8 mouse cellular contexts compared by ENCODE assay signal in the genomic region with DNA sequence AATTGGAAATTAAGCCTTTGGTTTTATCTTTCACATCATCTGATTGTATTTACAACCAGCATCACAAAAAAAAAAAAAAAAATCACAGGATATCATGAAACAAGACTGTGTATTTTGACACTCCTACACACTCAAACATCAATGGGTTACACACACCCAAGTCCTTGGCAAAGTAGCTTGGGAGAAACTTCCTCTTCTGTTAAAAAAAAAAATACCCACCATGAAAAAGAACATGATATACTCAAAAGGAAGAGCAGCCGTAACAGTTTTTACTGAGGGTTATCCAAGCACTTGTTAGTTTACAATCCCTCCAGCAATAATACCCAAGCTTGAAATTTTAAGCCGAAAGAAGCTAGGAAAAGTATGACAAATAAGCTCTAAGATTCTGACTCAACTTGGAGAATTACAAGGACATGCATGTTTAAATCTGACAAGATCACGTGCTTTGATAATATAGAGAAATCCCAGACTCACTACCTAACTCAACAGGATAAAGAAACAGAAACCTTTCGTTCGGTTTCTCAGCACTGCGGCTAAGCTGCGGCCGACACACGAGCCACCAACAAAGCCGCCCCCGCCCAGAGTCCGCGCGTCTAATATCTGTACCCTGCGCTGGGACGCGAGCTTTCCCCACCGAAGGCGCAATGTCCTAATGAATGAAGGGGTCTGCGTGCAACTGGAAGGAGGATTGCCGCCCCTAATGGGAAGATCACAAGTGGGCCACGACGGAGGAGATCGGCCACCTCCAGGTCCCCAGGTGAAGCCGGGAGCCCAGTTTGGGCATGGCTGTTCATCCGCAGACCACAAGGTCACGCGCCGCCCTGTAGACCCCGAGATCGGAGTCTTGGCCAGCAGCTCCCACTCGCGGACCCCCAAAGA. TPM values are rescaled to one million over a fixed set of nuclear protein-coding genes. Genes with fewer than 3 reads are reported as not detected.
A peak's percentile ranks its signal among the peaks of the same experiment; 100 is the strongest.
DNase-seq lines count a peak whose midpoint lies in the region; ATAC-seq lines count a peak whose summit lies in the region.

No protein-coding gene starts in this region.

- peaks cover 27% of the 10 kb centered on the region for H3K4me1 ChIP-seq in kidney, embryonic 14.5 days (ENCODE audit: control insufficient read depth, insufficient read depth, low read length)
- H3K4me1 ChIP-seq in midbrain, embryonic 13.5 days (replicated peaks), result peaks cover 50% of the 10 kb centered on the region

- H3K27ac ChIP-seq in kidney, embryonic 14.5 days (ENCODE audit: low read depth, low read length), result peak overlapping the region; percentile 92
- H3K27ac ChIP-seq in midbrain, embryonic 13.5 days, result peak overlapping the region; percentile 89

- DNase-seq in kidney, adult 9 months, result no peak
- peak; percentile 35 for DNase-seq in ES-CJ7 (ENCODE audit: low read depth, low spot score)
- DNase-seq in embryo, embryonic 11 days, result peak; percentile 63
- DNase-seq in induced T-regulatory cell, adult 2 months (ENCODE audit: low read depth), result peak; percentile 61
- DNase-seq in B cell, adult 2 months, result no peak
- no peak for DNase-seq in thymus, postnatal 10 days (ENCODE audit: low spot score in 2 of 2)

- WGBS in kidney, embryonic 14.5 days, result under 1% methylated on average over 33 of the region's 33 CpGs
- under 1% methylated on average over 33 of the region's 33 CpGs for WGBS in midbrain, embryonic 13.5 days

- ATAC-seq in kidney, embryonic 14.5 days (ENCODE audit: low FRiP score, low TSS enrichment), result no peak
- no peak for ATAC-seq in midbrain, embryonic 13.5 days

- no peaks in the 10 kb centered on the region for H3K27me3 ChIP-seq in kidney, embryonic 14.5 days (ENCODE audit: control insufficient read depth, insufficient read depth, low read length)
- no peaks in the 10 kb centered on the region for H3K27me3 ChIP-seq in midbrain, embryonic 13.5 days

- peak overlapping the region; percentile 89 for H3K4me3 ChIP-seq in kidney, embryonic 14.5 days (ENCODE audit: low read length)
- peak overlapping the region; percentile 94 for H3K4me3 ChIP-seq in midbrain, embryonic 13.5 days (replicated peaks)

- H3K36me3 ChIP-seq in kidney, embryonic 14.5 days (ENCODE audit: control insufficient read depth, insufficient read depth, low read length), result peaks cover 66% of the 10 kb centered on the region
- H3K36me3 ChIP-seq in midbrain, embryonic 13.5 days, result peaks cover 64% of the 10 kb centered on the region

- no peaks in the 10 kb centered on the region for H3K9me3 ChIP-seq in kidney, embryonic 14.5 days (ENCODE audit: control insufficient read depth, low read length)
- H3K9me3 ChIP-seq in midbrain, embryonic 13.5 days, result no peaks in the 10 kb centered on the region

- peak overlapping the region; percentile 91 for H3K9ac ChIP-seq in kidney, embryonic 14.5 days (ENCODE audit: low read depth, low read length)
- H3K9ac ChIP-seq in midbrain, embryonic 13.5 days (replicated peaks), result peak overlapping the region; percentile 87

- H3K4me2 ChIP-seq in kidney, embryonic 14.5 days (replicated peaks; ENCODE audit: low read depth, low read length), result peak overlapping the region; percentile 56
- peak overlapping the region; percentile 90 for H3K4me2 ChIP-seq in midbrain, embryonic 13.5 days (replicated peaks)

RNA-seq across cellular contexts. Expression of a gene that starts 0.7 kb away (rescaled TPM):
- polyA plus RNA-seq in kidney, embryonic 14.5 days (2014; fragmentation: Nextera tagmentation; extraction: Ambion mirVana), result 78.3 and 83.4 TPM in 2 replicates
- 100 and 115 TPM in 2 replicates for polyA plus RNA-seq in midbrain, embryonic 13.5 days (2015; fragmentation: Nextera tagmentation; extraction: Ambion mirVana)

RNA-seq across cellular contexts. Expression of a gene that starts 0.8 kb away (rescaled TPM):
- 846 and 1,191 TPM in 2 replicates for polyA plus RNA-seq in kidney, embryonic 14.5 days (2014; fragmentation: Nextera tagmentation; extraction: Ambion mirVana)
- 519 and 564 TPM in 2 replicates for polyA plus RNA-seq in midbrain, embryonic 13.5 days (2015; fragmentation: Nextera tagmentation; extraction: Ambion mirVana)

RNA-seq across cellular contexts. Expression of a gene that starts 10.4 kb away (rescaled TPM):
- 1.2 and 1.9 TPM in 2 replicates for polyA plus RNA-seq in kidney, embryonic 14.5 days (2014; fragmentation: Nextera tagmentation; extraction: Ambion mirVana)
- polyA plus RNA-seq in midbrain, embryonic 13.5 days (2015; fragmentation: Nextera tagmentation; extraction: Ambion mirVana), result not detected in 2 replicates

RNA-seq across cellular contexts. Expression of a gene that starts 12.8 kb away (rescaled TPM):
- polyA plus RNA-seq in kidney, embryonic 14.5 days (2014; fragmentation: Nextera tagmentation; extraction: Ambion mirVana), result 14.4 and 17.2 TPM in 2 replicates
- polyA plus RNA-seq in midbrain, embryonic 13.5 days (2015; fragmentation: Nextera tagmentation; extraction: Ambion mirVana), result 10.1 and 11.9 TPM in 2 replicates

RNA-seq across cellular contexts. Expression of a gene that starts 30.1 kb away (rescaled TPM):
- polyA plus RNA-seq in kidney, embryonic 14.5 days (2014; fragmentation: Nextera tagmentation; extraction: Ambion mirVana), result not detected in 2 replicates
- polyA plus RNA-seq in midbrain, embryonic 13.5 days (2015; fragmentation: Nextera tagmentation; extraction: Ambion mirVana), result 0.09 TPM in 1 of 2 replicates, not detected in the other

Comparison
In these comparisons a context has a peak if more than half of its experiments do, and no peak if none do; other contexts are left out.
1. DNase-seq: peak in ES-CJ7 (single experiment), embryo, embryonic 11 days (single experiment) and induced T-regulatory cell, adult 2 months (single experiment); none in kidney, adult 9 months (single experiment), B cell, adult 2 months (0 of 2) and thymus, postnatal 10 days (0 of 2).